Mouse (Mus musculus): ENCODE data around the gene Slc7a8.

DNA sequence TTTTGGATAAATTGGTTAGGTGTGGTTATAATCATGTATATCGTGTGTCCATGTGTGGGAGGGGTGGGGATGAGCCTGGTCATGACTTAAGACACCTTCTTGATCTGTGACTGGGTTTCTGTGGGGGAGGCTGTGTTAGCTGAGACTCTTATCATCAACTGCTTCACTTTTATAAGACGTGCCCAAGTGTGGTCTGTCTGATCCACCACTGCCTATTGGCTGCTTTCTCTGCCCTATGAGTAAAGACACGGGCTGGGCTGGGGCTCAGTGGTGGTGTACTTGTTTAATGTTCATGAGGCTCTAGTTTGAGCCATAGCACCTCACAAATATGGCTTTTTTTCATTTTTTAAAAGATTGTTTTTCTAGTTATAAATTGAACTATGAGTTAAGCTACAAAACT, 34.0 kb upstream of the Slc7a8 start:
- TF ChIP-seq CTCF (IDR thresholded peaks at IDR 0.05; ENCODE audit: low read depth) (no peak), EP300 (optimal IDR thresholded peaks at IDR 0.05) (no peak)
